Mouse (Mus musculus) adrenal gland, adult 2 months (tissue): Measurements from ENCODE around the gene Cyp3a57. TPM values are rescaled to one million over a fixed set of nuclear protein-coding genes. Genes with fewer than 3 reads are reported as not detected.
"Not testable (repeated sequence)": the region's sequence is repeated elsewhere in the genome, so short reads cannot be mapped to it uniquely, and the experiment has no call there.

ENCODE experiments used
- DNase-seq: peaks from one replicate; pipeline ENCODE4 v3.0.0; 2021
- long read RNA-seq: library from polyadenylated mRNA; stranded (forward); transcript quantifications from one replicate; pipeline ENCODE4 v2.0.0, GENCODE M21; 2021
- polyA plus RNA-seq: library from polyadenylated mRNA; depleted of rRNA; stranded (reverse); fragments of >200 nt; gene quantifications from 2 replicates; pipeline ENCODE4 v1.2.3, GENCODE M21; 2012; rRNA removed
- total RNA-seq, 2 experiments: library from RNA; stranded (reverse); gene quantifications; 2 replicates each; pipeline ENCODE4 v1.2.3; 2021

Cyp3a57 gene
- not detected for total RNA-seq
- polyA plus RNA-seq, result not detected in 2 replicates
- long read RNA-seq, result 0 reads

DNA sequence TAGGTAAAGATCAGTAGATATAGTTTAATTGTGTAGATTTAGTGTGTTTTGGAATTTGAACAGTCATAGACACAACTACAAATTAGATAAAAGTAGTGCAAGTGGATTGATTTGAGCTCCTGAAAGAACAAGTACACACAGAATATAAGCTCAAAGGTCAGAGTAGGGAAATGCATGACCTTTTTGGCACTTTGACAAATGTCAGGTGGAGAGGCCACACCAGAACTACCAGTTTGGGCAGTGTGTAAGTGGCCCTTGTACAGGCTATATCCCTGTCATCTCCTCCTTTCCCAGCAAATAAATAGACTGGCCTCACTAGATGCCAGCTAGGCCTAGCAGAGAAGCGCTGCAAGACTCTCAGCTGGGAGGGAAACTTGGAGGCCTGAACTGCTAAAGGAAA, at the start of gene Cyp3a57:
Cyp3a57 (plus strand) TSS at position 339 of the 400 bp plus-strand sequence.
- DNase-seq, result no peak

DNA sequence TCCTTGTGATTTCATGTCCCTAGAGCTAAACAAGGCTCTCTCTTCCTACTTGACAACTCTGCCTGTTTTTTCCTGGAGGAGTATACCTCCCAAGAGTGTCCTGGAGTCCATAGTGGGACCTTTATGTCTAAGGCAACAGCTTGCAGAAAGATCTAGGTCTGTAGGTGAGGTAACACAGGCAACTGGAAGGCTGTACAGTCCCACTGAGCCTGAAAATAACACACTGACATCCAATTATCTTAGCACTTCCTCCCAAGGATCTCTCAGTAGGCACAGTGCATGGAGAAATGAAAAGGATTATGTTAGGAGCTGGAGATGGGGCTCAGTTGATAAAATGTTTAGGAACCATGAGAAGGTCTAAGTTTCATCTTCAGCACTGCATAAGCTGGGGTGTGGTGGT, 44.6 kb upstream of the Cyp3a57 start:
- no peak for DNase-seq

DNA sequence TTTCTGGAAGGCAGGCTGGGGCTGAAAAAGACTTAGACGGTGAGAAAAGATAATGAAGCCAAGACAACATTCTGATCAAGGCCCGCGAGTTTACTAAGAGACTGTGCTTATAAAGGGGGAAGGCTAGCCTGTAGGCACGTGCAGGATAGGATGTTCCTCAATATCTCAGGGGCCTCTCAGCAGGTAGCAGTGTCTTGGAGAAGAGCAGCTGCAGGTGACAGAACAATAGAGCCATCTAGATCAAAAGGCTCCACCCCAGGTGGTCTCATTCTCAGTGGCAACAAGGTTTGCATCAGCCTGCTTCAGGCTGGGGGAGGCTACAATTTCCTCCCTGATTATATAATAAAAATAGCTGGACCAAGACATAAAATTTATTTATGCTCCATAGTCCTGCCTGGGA, 43.3 kb upstream of the Cyp3a57 start:
- DNase-seq, result not testable (repeated sequence)

DNA sequence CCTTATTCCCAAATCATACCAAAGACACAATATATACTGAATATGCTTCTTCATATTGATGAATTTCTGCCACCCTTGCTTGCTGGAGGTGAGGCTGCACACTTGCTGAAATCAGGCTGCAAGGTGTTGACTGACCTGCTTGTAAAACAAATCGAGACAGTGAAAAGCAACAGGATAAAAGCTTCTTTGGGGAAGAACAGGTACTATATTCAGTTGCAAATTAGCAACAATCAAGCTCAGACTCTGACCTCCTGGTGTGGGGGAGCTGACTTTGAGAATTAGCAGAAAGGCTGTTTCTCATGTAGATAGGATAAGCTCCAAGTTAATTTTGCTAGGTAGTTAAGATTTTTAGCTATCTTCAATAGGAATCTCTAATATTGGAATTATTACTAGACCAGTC, 42.7 kb upstream of the Cyp3a57 start:
- DNase-seq, result no peak

DNA sequence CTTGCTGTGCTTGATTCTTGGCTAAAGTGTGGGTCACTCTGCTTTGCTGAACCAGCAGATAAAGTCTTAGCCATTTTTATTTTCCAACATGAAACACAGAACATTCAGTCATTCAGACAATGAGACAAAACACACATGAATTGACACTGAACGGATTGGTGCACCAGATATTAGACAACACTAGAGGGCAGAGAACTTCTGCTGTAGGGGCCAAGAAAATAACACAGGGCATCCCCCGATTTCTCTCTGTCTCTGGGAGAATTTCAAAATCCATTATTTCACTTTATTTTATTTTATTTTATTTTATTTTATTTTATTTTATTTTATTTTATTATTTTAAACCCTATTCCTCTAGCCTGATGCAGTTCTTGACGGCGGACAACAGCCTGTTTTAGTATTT, 38.1 kb upstream of the Cyp3a57 start:
- DNase-seq, result not testable (repeated sequence)

DNA sequence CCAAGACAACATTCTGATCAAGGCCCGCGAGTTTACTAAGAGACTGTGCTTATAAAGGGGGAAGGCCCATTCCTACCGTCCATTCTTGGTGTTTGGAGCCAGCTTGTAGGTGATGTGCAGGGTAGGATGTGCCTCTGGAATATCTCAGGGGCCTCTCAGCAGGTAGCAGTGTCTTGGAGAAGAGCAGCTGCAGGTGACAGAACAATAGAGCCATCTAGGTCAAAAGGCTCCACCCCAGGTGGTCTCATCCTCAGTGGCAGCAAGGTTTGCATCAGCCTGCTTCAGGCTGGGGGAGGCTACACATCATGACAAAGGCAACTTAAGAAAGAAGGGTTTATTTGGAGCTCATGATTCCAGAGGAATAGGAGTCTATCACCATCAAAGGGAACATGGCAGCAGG, 37.3 kb upstream of the Cyp3a57 start:
- DNase-seq, result not testable (repeated sequence)

DNA sequence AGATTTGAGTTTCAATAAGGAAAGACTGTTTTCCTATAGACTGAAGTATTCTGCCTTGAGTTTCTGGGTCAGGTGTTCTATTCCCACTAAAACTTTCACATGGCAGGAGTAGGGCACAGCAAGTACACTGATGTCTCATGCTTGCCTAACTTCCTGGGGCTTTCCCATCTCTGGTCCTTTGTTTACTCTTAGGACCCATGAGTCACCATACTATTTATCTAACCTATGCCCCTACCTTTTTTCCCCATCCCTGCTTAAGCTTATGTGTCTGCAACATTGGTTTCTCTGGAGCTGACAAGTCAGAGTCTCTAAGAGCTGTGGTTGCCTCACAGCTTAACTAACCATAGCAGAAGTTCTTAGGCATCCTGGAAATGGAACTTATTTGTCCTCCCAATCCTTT, 31.2 kb upstream of the Cyp3a57 start:
- DNase-seq, result no peak

DNA sequence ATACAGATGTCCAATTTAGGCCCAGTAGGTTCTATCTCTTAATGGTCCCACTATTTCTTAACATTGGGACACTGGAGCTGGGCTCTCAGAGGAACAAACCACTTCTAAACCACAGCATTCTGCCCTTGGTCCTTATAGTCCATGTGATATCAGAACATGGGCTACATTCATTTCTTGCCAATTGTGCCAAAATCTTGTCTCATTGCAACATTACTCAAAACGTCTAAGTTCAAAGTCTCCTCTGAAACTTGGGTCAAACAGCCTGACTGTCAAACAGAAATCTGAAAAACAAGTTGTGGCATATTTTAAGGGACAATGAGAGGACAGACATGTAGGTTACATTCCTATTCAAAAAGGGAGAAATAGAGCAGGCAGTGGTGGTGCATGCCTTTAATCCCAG, 27.9 kb upstream of the Cyp3a57 start:
- no peak for DNase-seq

DNA sequence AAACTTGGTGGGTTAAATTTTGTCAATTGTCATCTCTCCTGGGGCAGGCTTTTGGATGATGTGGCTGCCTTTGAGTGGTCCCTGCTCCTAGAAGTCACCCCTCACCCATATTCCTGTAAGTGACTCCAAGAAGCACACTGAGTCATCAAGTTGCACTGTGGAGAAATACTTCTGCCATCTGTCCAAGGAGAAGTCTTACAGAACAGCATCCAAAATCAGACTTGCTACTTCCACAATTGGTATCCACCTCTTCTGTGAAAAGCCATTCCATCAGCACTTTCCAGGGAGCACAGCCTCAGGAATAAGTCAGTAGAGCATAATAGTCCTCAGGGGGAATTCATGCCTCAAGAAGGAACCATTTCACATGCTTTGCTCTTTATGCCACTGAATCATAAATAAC, 6.3 kb upstream of the Cyp3a57 start:
- not testable (repeated sequence) for DNase-seq

DNA sequence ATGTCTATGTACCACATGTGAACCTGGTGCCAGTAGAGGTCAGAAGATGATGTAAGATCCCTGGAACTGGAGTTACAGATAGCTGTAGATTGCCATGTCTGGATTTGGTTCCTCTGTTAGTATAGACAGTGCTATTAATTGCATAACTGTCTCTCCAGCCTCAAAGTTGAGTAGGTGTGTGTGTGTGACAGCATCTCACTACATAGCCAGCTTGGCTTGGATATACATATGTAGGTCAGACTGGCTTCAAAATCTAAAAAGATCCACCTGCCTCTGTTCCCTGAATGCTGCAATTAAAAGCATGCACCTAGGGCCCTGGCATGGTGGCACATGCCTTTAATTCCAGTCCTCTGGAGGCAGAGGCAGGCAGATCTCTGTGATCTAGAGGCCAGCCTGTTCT, 4.6 kb downstream of the Cyp3a57 start:
- no peak for DNase-seq

DNA sequence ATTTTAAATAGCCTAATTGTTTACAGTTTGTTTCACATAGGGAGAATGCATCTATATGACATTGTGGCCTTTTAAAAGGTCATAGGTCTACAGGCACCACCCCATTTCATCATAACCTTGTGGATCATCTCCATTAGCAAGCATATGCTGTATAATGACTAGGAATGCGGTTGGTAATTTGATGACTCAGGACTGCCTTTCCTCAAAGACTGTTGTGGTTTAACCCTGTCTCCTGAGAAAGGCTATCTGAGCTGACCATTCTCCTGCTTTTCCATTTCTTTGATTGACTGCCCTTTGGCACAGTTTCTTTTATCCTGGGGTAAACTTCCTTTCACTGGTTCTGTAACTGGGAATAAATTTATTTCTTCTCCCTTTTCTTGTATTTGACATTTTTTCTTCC, 8.0 kb downstream of the Cyp3a57 start:
- DNase-seq, result no peak

DNA sequence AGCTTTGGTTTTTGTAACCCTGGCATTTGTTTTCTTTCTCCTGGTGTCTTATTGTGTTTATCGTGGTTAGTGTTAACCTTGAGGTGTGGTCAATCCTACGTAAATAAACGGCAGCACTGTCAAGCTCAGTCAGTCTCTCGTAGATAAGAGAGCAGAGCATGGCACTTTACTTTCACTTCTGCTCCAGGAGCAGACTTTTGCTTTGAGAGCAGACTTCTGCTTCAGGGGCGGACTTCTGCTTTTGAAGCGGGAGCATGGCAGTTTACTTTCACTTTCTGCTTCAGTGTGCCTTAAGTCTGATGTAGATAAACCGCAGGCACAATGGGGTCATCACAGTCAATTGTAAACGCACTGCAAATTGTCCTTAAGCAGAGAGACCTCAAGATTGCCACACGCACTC, 70.3 kb downstream of the Cyp3a57 start:
- not testable (repeated sequence) for DNase-seq

DNA sequence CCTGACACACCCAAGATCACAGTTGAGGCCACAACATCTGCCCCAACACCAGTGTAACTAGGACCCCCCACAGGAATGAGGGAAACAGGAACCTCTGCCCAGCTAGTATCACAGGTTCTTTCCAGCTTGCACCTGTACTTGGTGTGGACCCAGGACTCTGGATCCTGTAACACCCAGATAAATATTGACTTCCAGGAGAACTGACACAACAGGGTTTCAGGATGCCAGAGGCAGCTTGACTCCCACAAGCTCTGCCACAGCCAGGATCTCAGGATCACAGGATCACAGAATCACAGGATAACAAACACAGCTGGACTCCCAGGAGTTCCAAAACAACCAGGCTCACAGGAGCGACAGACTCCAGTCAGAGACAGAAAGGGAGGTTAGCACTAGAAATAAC, 77.2 kb downstream of the Cyp3a57 start:
- no peak for DNase-seq

DNA sequence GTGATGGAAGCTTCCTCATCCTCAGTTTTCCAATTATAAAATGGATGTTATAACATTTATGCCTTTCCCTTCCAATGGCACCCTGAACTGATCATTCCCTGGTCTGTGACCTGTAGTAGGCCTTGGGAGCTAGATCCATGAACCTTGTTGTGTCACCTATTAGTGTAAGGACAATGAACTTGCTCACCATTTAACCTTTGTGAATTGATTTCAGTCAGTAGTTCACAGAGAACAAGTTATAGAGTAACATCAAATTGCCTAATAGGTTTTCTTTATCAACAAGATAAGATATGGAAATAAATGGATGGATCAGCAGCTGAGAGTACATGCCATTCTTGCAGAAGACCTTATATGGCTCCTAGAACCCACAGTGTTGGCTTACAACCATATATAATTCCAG, 85.9 kb downstream of the Cyp3a57 start:
- no peak for DNase-seq

DNA sequence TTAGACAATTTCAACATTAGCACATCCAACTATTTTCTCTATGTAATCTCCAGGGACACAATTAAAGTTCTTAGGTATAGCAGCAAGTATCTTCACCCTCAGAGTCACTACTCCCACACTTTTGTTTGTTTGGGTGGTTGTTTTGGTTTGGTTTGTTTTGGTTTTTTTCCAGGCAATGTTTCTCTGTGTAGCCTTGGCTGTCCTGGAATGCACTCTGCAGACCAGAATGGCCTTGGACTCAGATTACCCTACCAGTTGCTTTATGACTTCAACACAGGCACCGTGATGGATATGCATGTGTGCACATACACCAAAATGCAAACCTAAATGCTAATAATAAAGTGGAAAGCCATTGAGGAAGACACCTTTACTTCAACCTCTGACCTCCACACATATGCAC, 88.6 kb downstream of the Cyp3a57 start:
- peak; percentile 61 for DNase-seq

Other genes starting within 250 kb of the Cyp3a57 start
- gene Arpc1b, start 231.1 kb upstream of the Cyp3a57 start, total RNA-seq, result 100 to 1,000 TPM; 212 to 236 TPM
- 450 and 491 TPM in 2 replicates for gene Arpc1b, start 231.1 kb upstream of the Cyp3a57 start, polyA plus RNA-seq
- gene Pdap1, start 205.0 kb upstream of the Cyp3a57 start, total RNA-seq, result 10 to 100 TPM; 86.5 to 87.6 TPM
- gene Pdap1, start 205.0 kb upstream of the Cyp3a57 start, polyA plus RNA-seq, result 29.6 and 33.6 TPM in 2 replicates
- gene Bud31, start 204.9 kb upstream of the Cyp3a57 start, total RNA-seq, result 100 to 1,000 TPM; 103 to 113 TPM
- gene Bud31, start 204.9 kb upstream of the Cyp3a57 start, polyA plus RNA-seq, result 26.2 and 27.3 TPM in 2 replicates
- gene Ptcd1, start 178.2 kb upstream of the Cyp3a57 start, total RNA-seq, result 10 to 100 TPM; 24.4 to 25.8 TPM
- 18.9 and 23.8 TPM in 2 replicates for gene Ptcd1, start 178.2 kb upstream of the Cyp3a57 start, polyA plus RNA-seq
- gene Cpsf4, start 178.1 kb upstream of the Cyp3a57 start, total RNA-seq, result 10 to 100 TPM; 19.8 to 20.1 TPM
- 15.2 and 16.8 TPM in 2 replicates for gene Cpsf4, start 178.1 kb upstream of the Cyp3a57 start, polyA plus RNA-seq
- gene Atp5j2, start 153.2 kb upstream of the Cyp3a57 start, total RNA-seq, result 100 to 1,000 TPM; 500 to 593 TPM
- gene Atp5j2, start 153.2 kb upstream of the Cyp3a57 start, polyA plus RNA-seq, result 43.5 and 53.7 TPM in 2 replicates
- gene Zkscan14, start 143.4 kb upstream of the Cyp3a57 start, total RNA-seq, result 1 to 10 TPM; 8.4 to 9.2 TPM
- gene Zkscan14, start 143.4 kb upstream of the Cyp3a57 start, polyA plus RNA-seq, result 1.1 and 1.2 TPM in 2 replicates
- gene Zkscan5, start 140.7 kb upstream of the Cyp3a57 start, total RNA-seq, result 10 to 100 TPM; 11.2 to 13.5 TPM
- gene Zkscan5, start 140.7 kb upstream of the Cyp3a57 start, polyA plus RNA-seq, result 3.2 and 3.6 TPM in 2 replicates
- 10 to 100 TPM; 47.0 to 56.5 TPM for gene Zfp655, start 113.6 kb upstream of the Cyp3a57 start, total RNA-seq
- gene Zfp655, start 113.6 kb upstream of the Cyp3a57 start, polyA plus RNA-seq, result 9.8 and 10.9 TPM in 2 replicates
- 10 to 100 TPM; 11.5 to 17.7 TPM for gene Zscan25, start 64.8 kb upstream of the Cyp3a57 start, total RNA-seq
- 13.8 and 16.3 TPM in 2 replicates for gene Zscan25, start 64.8 kb upstream of the Cyp3a57 start, polyA plus RNA-seq
- gene Cyp3a16, start 124.4 kb downstream of the Cyp3a57 start, total RNA-seq, result under 1 TPM in 1 of 2 experiments, not detected in 1; 0.52 TPM
- gene Cyp3a16, start 124.4 kb downstream of the Cyp3a57 start, polyA plus RNA-seq, result not detected in 2 replicates
- gene Cyp3a41b, start 239.5 kb downstream of the Cyp3a57 start, total RNA-seq, result 1 to 10 TPM in 1 of 2 experiments, not detected in 1; 1.1 TPM
- gene Cyp3a41b, start 239.5 kb downstream of the Cyp3a57 start, polyA plus RNA-seq, result not detected in 2 replicates